Mouse (Mus musculus) erythroblast, adult 5-6 weeks (primary cell): Measurements from ENCODE around the gene Draxin. TPM values are rescaled to one million over a fixed set of nuclear protein-coding genes. Genes with fewer than 3 reads are reported as not detected.
A peak's percentile ranks its signal among the peaks of the same experiment; 100 is the strongest.

Source experiments
- ATAC-seq: replicated peaks from 2 replicates; pipeline ENCODE4 v1.8.0; 2016; ENCODE audit warnings: moderate number of reproducible peaks, mild to moderate bottlenecking, moderate TSS enrichment, inconsistent platforms; ENCODE audit not compliant: poor library complexity, low FRiP score, severe bottlenecking
- total RNA-seq, 2 experiments: library from RNA; stranded (forward) in 1 of 2; stranded (reverse) in 1 of 2; fragments of 150-400 nt in 1 of 2; fragments of 200-764, 138-1000 nt in 1 of 2; gene quantifications; 2 replicates each; pipeline versions ENCODE4 v1.2.3 to v1.2.4; 2015 to 2017; ENCODE audit warnings: low replicate concordance in 2 of 2

Gene Draxin
- total RNA-seq, 2 experiments from 2014 or later: not detected

GRCm38 (mm10) chr4:148154006-148154405 is 23.5 kb upstream of the Draxin start:
- ATAC-seq: no peak

GRCm38 (mm10) chr4:148152547-148152946 is 22.0 kb upstream of the Draxin start:
- no peak for ATAC-seq

DNA sequence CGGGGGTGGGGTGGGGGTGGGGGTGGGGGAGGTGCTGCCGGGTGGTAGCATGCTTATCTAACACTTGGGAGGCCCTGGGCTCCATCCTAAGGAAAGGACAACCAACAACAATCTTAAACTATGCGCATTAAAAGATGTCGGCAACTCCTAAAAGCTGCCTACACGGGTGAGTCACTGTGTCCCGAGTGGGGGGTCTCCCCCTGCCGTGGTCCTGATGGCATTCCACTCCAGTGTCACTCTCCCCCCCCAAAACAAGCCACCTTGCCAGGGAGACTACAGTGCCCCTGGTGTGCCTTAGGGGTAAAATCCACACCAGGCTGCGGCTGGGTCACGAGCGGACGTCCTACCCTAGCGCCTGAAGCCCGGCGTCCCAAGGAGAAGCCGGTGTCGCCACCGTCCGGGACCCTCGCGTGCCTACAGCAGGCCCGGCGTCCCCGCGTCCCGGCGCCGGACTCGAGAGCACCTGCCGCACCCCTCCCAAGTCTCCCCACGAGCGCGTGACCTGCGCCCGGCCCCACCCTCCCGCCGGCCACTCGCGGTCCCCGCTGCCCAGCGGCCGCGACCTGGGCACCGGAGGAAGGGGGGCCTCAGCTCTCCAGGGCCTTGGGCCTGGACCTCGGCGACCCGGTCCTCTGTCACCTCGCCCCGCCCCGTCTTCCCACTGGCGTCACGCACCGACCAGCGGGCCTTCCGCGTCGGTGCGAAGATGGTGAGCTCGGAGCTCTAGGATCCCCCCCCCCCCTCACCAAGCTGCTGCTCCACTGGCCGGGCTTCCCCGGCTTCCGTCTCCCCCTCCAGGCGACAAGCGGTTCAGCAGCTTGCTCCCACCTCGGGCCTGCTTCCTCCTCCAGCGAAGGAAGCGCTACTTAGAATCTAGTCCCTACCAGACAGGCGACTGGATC is 21.0 kb upstream of the Draxin start, which contains the start of gene Fbxo6:
Fbxo6 (minus strand) TSS at position 874 of the 902 bp plus-strand sequence.
- peak; percentile 73 for ATAC-seq

DNA sequence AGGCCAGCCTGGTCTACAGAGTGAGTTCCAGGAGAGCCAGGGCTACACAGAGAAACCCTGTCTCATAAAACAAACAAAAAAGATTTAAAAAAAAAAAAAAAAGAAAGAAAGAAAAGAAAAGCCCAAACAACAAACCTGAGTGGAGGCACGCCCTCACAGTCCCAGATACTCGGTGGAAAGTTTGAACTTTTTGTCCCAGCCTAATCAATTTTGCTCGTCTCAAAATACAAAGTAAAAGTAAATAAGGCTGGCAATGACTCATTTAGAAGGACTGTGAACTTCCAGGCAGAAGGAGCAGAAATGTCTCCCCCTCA is 20.4 kb upstream of the Draxin start:
- no peak for ATAC-seq

DNA sequence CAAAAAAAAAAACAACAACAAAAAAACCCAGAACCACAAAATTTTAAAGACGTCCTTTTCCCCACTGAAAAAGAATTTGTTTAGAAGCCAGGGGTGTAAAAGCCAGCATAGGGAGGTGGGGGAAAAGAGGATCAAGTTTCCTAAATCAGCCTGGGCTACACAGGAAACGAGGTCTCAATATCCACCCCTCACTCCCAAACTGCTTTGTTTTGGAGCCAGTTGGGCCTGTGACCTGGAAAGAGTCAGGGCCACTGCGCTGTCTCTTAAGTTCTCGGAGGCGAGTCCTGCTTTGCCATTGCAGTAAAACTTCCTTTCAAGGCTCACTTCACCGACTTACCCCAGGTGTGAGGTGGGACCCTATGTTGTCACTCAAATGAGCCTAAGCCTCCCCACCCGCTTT is 19.7 kb upstream of the Draxin start:
- no peak for ATAC-seq

GRCm38 (mm10) chr4:148149540-148149939 is 19.0 kb upstream of the Draxin start:
- ATAC-seq: no peak

GRCm38 (mm10) chr4:148147714-148148113 is 17.2 kb upstream of the Draxin start:
- no peak for ATAC-seq

DNA sequence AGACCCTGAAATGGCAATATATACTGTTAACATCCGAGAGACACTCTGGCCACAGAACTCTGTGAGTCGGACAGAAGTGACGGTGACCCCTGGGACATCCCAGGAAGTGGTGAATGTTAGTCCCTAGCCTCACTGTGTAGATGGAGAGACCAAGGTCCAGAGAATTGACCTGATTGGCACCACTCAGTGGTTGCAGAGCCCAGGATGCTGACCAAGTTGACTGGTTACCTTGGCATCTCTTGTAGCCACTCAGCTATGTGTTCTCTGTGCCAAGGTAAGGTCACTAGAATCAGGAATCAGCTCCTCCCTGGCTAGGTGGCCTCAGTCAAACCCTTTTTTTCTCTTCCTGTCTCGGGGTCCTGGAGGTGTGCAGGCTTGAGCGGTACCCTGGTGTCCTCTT is 13.2 kb upstream of the Draxin start:
- no peak for ATAC-seq

GRCm38 (mm10) chr4:148140098-148141011 is 9.9 kb upstream of the Draxin start:
- ATAC-seq: peak; percentile 95

DNA sequence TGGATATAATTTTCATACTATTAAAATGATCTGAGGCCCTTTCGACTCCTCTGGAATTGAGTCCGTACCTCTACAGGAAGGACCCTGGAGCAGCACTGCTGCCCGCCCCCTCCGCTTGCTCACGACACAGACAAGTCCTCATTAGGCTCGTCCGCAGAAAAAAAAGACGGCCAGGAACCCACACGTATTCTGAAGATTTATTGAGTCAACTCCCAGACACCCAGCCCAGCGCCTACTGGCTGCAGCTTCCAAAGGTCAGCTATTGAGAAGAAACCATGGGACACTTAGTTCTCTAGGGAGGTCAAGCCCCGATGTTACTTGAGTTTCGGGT is 9.2 kb upstream of the Draxin start:
- no peak; the same call in 1 of the 2 replicates for ATAC-seq

GRCm38 (mm10) chr4:148137503-148137902 is 7.0 kb upstream of the Draxin start:
- ATAC-seq: no peak

DNA sequence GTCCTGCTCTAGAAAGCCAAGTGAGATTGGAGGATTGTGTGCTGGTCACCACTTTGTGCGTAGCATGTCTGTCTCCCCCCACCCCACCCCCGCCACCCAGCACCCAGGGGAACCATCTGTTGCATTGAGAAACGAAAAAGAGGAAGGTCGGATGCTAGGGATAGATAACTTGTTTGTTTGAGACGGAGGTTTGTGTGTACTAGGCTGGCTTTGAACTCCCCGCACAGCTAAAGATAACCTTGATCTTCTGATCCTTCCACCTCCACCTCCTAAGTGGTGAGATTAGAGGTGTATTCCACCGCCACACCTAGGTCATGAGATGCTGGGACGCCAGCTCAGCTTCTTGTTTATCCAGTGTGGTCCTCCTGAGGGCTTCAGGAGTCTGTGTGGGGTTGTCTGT is 4.5 kb upstream of the Draxin start:
- no peak for ATAC-seq

- no peak for ATAC-seq
These were observed 1.1 kb upstream of the Draxin start for GRCm38 (mm10) chr4:148131497-148132081.

GRCm38 (mm10) chr4:148130133-148130532 is 365 bp downstream of the Draxin start, which contains the start of gene Mad2l2:
TSS of gene Mad2l2 (plus strand) at chr4:148130384.
- ATAC-seq: no peak

DNA sequence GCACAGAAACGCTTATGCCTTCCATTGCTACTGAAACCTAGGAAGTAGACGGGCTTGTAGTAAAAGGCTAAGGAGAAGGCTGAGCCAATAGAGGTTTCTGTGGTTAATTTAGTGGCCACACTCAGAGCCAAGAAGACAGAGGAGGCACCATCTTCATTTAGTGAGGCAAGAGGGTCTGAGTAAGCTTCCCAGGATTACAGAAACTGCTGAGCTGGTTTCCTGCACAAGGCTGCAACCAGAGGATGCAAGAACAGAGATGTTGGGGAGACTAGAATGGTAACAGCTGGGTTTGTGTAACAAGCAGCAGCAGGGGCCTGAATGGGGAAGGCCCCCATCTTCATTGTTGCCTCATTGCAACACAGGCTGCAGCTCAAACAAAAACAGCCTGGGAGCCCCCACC is 1.8 kb downstream of the Draxin start:
- ATAC-seq: no peak

DNA sequence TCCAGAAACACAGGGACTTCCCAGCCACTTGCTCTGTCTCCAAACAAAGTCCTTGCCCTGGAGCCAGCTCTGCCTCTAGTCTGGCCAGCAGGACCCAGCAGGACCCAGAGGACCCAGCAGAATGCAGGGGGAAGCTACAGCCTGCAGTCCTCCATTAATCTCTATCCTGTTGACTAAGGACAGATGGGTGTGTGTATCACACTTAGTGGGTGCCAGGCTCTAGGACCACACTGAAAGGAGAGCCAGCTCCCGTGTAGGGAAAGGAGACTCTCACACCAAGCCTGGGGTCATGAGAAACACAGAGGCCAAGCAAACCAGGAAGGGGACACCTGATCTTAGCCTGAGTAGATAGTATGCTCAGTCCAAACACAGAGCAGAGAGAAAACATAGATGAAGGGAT is 2.3 kb downstream of the Draxin start:
- ATAC-seq: no peak

DNA sequence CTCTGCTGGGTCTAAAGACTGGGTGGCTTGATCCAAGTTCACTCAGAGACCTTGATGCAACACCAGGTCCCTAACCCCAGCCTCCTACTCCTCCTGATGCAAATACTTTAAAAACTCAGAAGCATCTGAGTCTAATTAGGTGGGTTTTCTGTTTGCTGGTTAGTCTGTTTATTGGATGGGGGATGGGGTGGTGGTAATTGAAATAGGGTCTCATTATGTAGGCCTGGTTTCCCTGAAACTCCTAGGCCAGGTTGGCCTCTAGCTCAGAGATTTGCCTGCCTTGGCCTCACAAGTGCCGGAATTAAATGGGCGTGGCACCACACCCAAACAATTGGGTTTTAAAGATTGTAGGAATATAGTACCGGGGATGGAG is 7.8 kb downstream of the Draxin start:
- no peak for ATAC-seq

DNA sequence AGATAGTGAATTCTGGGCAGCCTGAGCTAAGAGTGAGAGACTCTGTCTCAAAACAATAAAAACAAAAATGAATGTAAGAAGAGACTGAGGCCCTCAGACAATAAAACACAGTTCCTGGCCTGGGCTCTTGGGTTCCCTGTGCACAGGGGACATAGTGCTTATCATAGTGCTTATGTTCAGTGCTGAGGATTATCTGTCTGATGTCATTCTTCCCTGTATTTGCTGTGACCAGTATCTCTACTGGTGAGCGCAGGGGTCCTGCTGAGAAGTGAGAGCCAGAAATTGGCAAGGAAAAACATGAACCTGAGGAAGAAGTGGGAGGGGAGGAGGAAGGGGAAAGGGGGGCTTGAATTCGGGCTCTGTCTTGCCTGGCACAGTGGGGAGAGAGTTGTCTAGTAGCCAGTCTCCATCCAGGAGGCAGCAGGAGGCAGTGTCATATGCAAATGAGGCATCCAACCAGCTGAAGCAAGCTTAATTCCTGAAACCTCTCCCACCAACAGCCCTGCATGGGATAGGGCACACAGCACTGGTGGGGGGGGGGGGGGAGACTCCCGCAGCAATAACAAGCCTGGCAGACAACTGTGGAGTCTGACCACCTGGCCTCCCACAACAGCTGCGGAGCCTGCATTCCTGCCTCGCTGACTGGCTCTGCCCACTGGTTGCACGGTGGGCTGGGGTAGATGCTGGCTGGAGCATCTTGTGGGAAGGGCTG is 8.4 kb downstream of the Draxin start:
- no peak for ATAC-seq

DNA sequence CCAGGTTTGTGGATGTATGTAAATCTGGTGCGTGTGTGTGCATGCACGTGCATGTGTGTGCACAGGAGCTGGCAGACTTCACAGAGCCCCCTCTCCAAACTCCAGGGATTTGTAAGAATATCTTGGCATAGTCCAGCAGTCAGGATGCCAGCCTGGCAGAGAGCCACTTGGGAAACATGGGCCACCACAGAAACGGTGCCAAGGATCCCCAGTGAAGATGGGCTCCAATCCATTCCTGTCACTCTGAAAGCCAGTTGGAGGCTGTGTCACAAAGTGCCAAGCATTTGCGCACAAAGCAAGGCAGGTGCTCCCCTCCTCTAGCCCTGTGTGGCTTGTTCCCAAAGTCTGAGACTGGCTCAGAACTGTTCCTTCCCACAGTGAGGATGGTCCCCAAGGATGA is 9.1 kb downstream of the Draxin start:
- no peak for ATAC-seq

GRCm38 (mm10) chr4:148120555-148120954 is 9.9 kb downstream of the Draxin start:
- ATAC-seq: no peak
